In genomic region chr7:70514666-70515065, GRCm38 (mm10) we compare ENCODE assay signal across 11 mouse cellular contexts.
DNase-seq lines count a peak whose midpoint lies in the region; ATAC-seq and TF ChIP-seq lines count a peak whose summit lies in the region.
"Had no signal": no experiment of that assay in that cellular context is flagged by ENCODE, and none has a peak within 500 bp of the region (broad histone marks: within the 10 kb centered on the region; RNA-seq: fewer than 3 reads in every experiment).

No protein-coding gene starts in this region.

- peak; percentile 62; the same call in 1 of the 2 replicates for ATAC-seq in intestine, embryonic 14.5 days (replicated peaks; ENCODE audit: low FRiP score, low TSS enrichment, low read depth)
- ATAC-seq in granulocyte monocyte progenitor cell, adult 5-6 weeks (replicated peaks; ENCODE audit: poor library complexity, severe bottlenecking) = no peak
- no peak for ATAC-seq in megakaryocyte, adult 5-6 weeks (ENCODE audit: poor library complexity, severe bottlenecking)

- no peaks in the 10 kb centered on the region for H3K27me3 ChIP-seq in intestine, embryonic 14.5 days (replicated peaks; ENCODE audit: control insufficient read depth, insufficient read depth, low read length)
- H3K27me3 ChIP-seq: megakaryocyte, embryonic 14.5 days had no signal

- peaks cover 9% of the 10 kb centered on the region for H3K4me1 ChIP-seq in intestine, embryonic 14.5 days (replicated peaks; ENCODE audit: control insufficient read depth, insufficient read depth, low read length)
- H3K4me1 ChIP-seq in lung, adult 2 months (ENCODE audit: control insufficient read depth, insufficient read depth, low read length) = peaks cover 6% of the 10 kb centered on the region
- H3K4me1 ChIP-seq: megakaryocyte, embryonic 14.5 days had no signal

- TF ChIP-seq CTCF in lung, adult 2 months (IDR thresholded peaks at IDR 0.05; ENCODE audit: insufficient read depth, low read length) = no peak
- TF ChIP-seq CTCF in left cerebral cortex, adult 2 months (IDR thresholded peaks at IDR 0.05) = no peak

- no peak overlapping the region for H3K9ac ChIP-seq in intestine, embryonic 14.5 days (ENCODE audit: low read length)

- intact Hi-C loops in left cerebral cortex, adult 2 months (cut with DNase I) = no loop called here

- TF ChIP-seq POLR2A in lung, adult 2 months (IDR thresholded peaks at IDR 0.05; ENCODE audit: borderline replicate concordance, extremely low read depth, low read depth, low read length) = no peak

- WGBS in intestine, embryonic 14.5 days = 5% methylated on average over 6 of the region's 6 CpGs
- whole genome bisulfite sequencing in lung, adult 2 months = 25% methylated on average over 6 of the region's 6 CpGs

- DNase-seq in adrenal gland, postnatal 36 days = peak; percentile 13 to 19
- DNase-seq in adrenal gland, adult 8-10 months = no peak
- peak; percentile 47 for DNase-seq in ES-CJ7 (ENCODE audit: low read depth, low spot score)
- DNase-seq in intestine, embryonic 14.5 days (ENCODE audit: low spot score) = peak; percentile 64
- DNase-seq in lung, adult 2 months = peak; percentile 17
- DNase-seq in left cerebral cortex, adult 2 months (ENCODE audit: extremely low spot score in 1 of 2, low spot score in 2 of 2) = no peak
- DNase-seq: cerebellum, adult 11 months; thymus, postnatal 4 days had no signal

- H3K4me3 ChIP-seq in intestine, embryonic 14.5 days (ENCODE audit: low read depth, low read length) = no peak overlapping the region
- no peak overlapping the region for H3K4me3 ChIP-seq in lung, adult 2 months (replicated peaks; ENCODE audit: extremely low read depth, low read depth, low read length)
- no peak overlapping the region for H3K4me3 ChIP-seq in left cerebral cortex, adult 2 months
- H3K4me3 ChIP-seq: megakaryocyte, embryonic 14.5 days had no signal

- H3K36me3 ChIP-seq in intestine, embryonic 14.5 days (ENCODE audit: control insufficient read depth, insufficient read depth, low read length) = no peaks in the 10 kb centered on the region

- peak overlapping the region; percentile 30; the same call in 1 of the 2 replicates for H3K4me2 ChIP-seq in intestine, embryonic 14.5 days (ENCODE audit: low read length)

- peak overlapping the region; percentile 33; the same call in 1 of the 2 replicates for H3K27ac ChIP-seq in intestine, embryonic 14.5 days (ENCODE audit: low read depth)
- no peak overlapping the region for H3K27ac ChIP-seq in left cerebral cortex, adult 2 months

- H3K9me3 ChIP-seq in intestine, embryonic 14.5 days (ENCODE audit: control insufficient read depth, low read length) = no peaks in the 10 kb centered on the region

Comparison
In these comparisons a context has a peak if more than half of its experiments do, and no peak if none do; other contexts are left out.
1. DNase-seq: peak in adrenal gland, postnatal 36 days (2 of 2), ES-CJ7 (single experiment), intestine, embryonic 14.5 days (single experiment) and lung, adult 2 months (single experiment); none in adrenal gland, adult 8-10 months (single experiment) and left cerebral cortex, adult 2 months (0 of 2).